Mouse (Mus musculus) layer of hippocampus, postnatal 14 days (tissue): ENCODE results near the gene Edem3. TPM values are rescaled to one million over a fixed set of nuclear protein-coding genes. Genes with fewer than 3 reads are reported as not detected.
"Not testable (repeated sequence)": the region's sequence is repeated elsewhere in the genome, so short reads cannot be mapped to it uniquely, and the experiment has no call there.

Experiments used
- DNase-seq, 2 experiments: peaks; one replicate each; pipeline ENCODE4 v3.0.0; 2021 to 2022; ENCODE audit warnings: low spot score in 2 of 2, mixed read lengths in 1 of 2
- total RNA-seq, 2 experiments: library from RNA; stranded (reverse); gene quantifications; 2 replicates each; pipeline ENCODE4 v1.2.3; 2021

The Edem3 gene
- total RNA-seq, 2 experiments from 2014 or later = 38.1 to 38.3 TPM

DNA sequence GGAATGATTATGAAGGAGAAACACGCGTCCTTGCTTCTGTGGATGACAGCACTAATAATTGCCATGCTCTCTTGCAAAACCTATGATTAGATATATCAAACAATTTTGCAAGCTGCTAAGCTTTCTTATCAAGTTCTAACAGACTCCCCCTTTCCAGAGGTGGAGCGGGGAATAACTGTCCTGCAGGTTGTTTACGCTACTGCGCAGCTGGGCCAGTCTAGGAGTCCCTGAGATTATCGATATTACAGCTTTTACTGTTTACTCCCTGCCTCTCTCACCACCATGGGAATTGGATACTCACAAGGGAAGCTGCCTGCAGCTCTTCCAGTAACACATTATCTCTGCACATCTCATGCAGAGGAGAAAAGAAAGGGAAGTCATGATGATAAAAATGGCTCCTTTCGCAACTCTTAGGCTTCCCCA lies 14.0 kb upstream of the Edem3 start:
- DNase-seq = no peak

DNA sequence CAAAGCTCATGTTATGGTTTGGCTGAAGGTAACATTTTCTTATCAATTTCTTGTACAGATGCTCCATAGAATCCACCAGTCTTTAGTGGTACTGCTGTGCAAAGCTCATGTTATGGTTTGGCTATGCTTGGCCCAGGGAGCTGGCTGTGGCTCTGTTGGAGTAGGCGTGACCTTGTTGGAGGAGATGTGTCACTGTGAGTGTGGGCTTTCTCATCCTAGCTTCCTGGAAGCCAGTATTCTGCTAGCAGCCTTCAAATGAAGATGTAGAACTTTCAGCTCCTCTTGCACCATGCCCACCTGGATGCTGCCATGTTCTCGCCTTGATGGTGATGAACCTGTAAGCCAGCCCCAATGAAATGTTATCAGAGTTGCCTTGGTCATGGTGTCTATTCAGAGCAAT lies 5.3 kb upstream of the Edem3 start:
- not testable (repeated sequence) for DNase-seq

DNA sequence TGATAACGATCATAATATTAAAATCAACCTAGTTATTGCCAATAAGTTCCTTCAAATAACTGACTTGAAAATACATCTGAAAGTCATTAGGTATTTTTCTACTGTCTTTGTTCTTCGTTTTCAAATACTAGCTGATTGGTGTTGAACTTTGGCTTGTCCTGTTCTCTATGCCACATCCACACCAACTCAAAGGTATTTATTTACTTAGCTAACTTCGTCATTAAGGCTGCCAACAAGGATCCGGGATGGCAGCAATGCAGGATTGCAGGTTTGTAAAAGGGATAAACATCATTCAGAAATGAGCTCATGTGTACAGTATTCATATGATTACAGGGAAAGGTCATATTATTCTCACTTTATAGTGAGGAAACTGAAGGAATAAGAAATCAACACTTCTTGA lies 2.2 kb upstream of the Edem3 start:
- DNase-seq = no peak

DNA sequence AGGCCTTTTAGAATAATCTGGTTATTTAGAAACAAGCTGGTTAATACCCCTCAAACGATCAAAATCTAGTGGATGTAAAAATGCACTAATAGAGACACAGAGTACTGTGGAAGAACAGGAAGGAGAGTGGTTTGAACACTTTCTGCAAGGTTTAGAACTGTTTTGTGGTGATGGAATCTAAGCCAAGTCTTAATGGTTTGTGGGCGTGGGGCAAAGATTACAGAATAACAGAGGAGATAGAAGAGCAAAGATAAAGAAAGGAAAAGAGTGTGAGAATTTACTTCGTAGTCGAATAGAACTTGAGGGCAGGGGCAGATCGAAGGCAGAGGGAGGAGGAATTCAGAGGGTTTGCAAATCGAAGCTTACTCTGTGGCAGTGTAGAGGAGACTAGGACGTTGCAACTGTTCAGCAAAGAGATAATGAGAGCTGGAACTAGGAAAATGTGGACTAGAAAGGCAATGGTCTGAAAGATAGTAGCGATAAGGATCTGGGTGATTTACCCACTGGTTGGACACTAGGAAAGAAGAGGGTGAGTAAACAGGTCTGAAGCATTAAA lies 1.7 kb upstream of the Edem3 start:
- DNase-seq = no peak

DNA sequence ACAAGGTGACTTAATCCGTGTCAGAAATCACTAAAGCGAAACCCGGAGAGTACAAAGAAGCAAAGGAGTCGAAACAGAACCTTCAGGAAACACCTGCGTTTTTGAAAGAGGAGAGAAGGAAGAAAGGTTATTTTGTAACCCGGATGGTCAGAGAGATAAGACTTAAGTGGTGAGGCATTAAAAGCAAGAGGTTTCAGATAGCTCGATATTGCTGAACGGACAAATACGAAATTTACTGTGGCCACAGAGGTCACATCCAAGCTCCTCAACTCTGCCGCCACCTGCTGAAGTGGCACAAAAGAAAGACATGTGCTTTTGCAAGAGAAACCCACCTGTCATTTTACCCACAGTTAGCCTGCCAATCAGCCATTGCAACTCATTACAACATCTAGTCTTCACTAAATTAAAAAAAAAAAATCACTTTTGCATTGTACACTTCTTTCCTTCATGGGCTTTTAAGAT lies 1.1 kb upstream of the Edem3 start:
- peak in 1 of 2 experiments; percentile 22 for DNase-seq

DNA sequence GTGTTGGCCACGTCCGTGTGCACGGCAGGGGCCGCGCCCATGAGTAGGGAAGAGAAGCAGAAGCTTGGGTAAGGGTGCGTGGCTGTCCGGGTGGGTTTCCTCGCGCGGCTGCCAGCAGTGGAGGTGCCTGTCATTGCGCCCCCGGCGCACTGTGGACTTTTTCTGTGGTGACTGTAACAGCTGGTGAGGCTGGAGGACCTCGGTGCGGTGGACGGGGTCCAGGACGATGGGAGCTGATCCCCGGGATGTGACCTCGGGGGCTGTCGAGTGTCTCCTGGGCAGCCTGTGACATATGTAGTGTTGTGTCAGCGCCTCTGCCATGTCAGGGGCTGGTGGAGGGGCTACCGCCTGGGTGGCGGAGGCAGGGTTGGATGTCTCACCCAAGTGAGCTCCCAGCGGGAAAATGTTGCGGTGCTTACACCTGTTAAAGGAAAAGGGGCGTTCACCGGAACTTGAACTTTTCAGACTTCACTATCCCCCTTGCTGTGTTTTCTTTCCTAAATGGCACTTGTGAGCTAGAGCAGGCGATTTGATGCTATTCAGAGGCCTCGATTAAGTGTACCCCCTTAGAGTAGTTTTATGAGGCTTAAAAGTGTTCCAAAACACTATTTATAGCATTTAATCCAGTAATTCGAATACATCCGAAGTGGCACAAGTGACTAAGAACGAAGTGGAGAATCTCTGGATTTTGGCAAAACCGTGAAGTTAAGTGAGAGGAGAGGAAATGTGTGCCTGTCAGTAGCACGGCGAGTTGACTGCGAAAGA lies 671 bp downstream of the Edem3 start:
- DNase-seq = no peak

DNA sequence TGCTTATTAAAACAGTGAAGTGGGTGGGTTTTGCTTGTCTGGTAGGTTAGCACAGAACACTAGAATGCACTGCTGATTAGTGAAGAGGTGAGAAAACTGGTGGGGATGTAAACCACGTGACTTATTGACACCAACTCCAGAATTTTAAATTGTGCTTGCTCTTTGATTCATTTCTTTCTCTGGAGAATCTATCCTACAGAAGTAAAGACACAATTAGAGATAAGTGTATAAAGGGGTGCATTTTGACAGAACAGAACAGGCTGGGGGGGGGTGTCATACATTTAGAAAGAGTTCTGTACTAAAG lies 1.2 kb downstream of the Edem3 start:
- DNase-seq = no peak

DNA sequence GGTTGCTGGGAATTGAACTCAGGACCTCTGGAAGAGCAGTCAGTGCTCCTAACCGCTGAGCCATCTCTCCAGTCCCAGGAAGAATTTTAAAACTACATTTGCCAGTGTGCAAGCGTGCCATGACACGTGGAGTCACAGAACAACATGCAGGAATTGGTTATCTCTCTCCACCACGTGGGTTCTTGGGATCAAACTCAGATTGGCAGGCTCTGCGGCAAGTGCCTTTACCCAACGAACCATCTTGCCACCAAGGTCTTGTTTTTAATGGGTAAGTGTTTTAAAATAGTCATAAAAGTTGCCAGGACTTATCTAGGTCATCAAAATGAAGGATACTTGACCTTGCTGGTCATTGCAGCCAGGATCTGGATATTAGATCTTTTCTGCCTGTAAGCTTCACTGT lies 3.1 kb downstream of the Edem3 start:
- DNase-seq = no peak

DNA sequence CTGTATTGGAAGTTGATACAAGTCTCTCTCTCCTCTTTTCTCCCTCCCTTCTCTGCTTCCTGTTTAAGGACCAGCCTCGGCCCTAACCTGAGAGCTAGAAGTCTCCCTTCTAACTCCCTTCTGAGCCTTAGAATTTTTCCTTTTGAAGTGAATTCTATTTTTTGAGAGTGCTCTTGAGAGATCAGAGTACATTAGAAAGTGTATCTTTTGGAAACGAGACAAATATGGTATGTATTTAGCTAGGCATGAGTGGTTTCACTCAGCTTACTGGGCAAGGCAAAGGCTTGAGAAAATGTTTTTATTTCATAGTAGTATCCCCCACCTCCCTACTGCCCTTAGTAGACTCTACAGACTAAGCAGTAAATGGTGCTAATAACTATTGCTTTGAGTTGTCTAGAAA lies 3.8 kb downstream of the Edem3 start:
- DNase-seq = no peak

DNA sequence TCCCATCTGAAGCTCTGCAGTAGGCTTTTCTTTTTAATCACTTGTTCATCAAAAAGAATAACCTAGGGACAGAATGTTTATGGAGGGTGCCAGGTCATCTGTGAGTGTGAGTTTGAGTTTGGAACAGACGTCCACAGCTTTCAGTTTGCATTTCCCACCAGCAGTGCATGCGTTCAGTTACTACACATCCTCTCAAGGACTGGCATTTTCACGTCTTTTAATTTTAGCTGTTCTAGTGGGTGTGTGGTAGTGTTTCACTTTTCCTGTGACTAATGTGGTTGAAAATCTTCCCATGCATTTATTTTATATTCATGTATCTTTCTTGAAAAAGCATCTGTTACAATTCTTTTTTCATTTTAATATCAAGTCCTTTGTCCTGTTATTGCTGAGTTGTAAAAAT lies 9.1 kb downstream of the Edem3 start:
- no peak for DNase-seq

DNA sequence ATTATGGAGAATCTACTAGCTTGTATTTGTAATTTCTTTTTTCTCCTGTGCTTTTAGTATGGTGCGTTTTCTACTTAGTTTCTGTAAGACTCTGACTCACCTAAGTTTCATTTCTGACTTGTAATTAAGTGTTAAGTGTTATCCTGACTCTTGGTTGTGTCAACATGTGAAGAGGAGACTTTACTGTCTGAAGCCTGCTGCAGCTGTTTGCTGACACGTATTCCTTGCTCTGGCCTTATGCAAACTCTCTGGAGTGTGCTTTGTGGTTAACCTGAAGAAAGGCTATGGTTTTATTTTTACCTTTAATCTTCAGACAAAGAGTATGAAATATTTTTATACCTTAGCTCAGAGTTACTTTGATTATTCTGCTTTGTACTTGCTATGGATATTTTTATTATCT lies 11.0 kb downstream of the Edem3 start:
- no peak for DNase-seq

DNA sequence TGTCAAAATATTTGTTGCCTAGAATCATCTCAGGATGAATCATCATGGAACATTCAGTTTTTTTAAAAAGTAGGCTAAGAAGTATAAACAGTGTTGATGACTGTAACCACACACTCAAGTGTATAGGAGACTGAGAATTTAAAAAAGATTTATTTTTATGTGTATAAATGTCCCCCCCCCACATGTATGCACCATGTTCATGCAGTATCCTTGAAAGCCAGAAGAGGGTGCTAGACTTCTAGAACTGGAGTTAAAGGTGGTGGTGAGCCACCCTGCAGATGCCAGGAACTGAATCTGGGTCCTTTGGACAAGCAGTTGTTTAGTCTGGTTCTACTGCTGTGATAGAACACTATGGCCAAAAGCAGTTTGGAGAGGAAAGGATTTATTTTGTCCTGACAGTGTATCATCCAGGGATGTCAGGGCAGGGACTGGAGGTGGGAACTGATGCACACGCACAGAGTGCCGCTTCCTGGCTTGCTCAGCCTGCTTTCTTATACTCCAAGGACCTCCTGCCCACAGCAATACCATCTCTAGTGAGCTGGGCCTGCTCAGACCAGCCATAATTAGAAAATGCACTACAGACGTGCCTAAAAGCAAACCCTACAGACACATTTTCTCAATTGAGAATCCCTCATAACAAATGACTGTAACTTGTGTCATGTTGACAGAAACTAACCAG lies 11.9 kb downstream of the Edem3 start:
- DNase-seq = no peak

DNA sequence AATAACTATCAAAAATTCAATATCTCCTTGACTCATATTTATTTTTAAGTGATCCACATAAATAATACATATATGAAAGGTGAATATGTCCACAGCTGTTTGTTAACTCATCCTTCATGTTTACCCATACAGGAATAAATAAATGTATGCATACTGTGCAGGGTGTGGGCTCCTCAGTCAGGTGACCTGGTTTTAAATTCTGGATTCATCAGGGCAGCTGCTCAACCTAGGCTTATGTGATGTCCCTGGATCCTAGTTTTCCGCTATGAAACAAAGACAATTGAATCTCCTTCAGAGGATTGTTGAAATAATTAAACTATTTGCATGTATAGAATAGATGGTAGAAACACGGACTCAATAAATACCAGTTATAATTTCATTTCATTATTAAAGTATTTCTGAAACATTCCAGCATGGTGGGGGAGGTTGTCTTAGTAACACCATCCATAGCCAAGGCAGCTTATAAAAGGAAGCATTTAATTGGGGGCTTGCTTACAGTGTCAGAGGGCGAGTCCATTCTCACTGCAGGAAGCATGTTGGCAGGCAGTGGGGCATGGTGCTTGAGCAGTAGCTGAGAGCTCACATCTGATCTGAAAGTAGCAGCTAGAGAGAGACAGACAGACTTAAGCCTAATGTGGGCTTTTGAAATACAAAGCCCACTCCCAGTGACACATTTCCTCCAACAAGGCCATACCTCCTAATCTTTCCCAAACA lies 14.2 kb downstream of the Edem3 start:
- DNase-seq = no peak

DNA sequence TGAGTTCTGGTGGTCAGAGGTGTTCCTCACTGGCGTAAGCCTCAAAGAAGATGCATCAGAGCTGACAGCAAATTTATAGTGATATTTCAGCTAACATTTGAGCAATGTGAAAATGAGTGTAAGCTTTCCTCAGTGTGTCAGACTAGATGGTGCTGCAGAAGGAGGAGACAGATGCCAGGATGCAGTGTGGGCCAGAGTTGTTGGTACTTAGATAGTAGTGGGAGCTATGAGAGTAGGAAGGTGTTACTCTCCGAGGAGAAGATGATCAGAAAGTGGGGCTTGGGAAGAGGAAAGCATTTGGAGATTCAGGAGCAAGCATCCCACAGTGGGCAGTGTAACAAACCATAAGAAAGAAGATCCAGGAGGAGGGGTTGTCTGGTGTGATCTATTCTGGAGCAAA lies 22.4 kb downstream of the Edem3 start:
- DNase-seq = no peak

DNA sequence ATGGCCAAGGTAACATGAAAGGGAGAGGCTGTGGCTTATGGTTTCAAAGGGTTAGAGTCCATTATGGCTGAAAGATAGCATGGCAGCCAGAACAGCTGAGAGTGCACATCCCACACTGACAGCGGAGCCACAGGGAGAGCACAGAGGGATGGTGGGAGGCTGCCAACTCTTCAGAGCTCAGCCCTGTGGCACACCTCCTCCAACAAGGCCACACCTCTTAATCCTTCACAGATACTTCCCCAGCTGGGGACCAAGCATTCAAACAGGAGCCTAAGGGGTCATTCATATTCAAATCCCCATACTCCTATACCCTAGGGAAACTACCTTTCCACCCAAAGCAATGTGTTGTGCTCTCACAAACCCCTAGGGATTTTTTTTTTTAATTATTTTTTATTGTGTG lies 23.4 kb downstream of the Edem3 start:
- no peak for DNase-seq

DNA sequence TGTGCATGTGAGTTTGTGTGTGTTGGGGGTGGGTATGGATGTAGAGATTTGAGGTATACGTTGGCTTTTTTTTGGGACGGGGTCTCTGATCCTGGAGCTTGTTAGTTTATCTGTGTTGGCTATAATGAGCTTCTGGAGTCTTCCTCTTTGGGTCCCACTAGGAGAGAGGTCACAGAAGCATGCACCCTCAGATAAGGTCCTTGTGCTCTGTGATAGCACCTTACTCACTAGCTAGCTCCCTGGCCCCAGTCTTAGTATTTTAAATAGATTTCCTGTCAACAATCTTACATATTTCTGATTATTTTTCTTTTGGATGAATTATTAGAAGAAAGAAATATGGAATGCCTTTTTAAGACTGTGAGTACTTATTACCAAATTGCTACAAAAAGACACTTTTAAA lies 24.1 kb downstream of the Edem3 start:
- no peak for DNase-seq

DNA sequence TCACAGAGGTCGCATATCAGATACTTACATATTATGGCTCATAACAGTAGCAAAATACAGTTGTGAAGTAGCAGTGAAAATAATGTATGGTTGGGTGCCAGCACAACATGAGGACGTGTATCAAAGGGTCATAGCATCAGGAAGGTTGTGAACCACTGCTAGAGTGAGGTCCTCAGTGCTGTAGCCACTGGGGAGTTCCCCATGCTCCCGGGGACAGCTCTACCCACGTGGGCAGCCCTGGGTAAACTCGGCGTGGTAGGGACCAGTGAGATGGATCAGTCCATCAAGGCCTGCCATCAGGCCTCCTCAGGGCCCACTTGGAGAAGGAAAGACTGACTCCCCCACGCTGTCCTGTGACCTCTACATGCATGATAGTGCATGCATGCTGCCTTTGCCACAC lies 26.3 kb downstream of the Edem3 start:
- no peak for DNase-seq

DNA sequence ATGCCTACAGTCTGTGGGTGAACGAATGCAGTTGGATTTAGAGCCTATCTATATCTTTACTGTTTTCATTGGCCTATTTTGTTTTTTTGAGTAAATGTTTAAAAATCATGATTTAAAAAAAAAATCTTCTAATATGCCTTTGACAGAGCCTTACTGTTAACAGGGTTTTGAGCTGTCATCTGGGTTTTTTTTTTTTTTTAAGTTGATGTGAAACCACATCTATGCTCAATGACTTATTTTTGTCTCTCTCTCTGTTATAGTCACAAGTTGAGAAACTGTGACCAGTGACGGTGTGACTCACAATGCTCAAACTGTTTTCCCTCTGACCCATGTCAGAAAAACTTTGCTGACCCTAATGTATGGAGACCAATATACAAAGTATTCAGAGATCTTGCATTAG lies 28.2 kb downstream of the Edem3 start:
- DNase-seq = no peak

DNA sequence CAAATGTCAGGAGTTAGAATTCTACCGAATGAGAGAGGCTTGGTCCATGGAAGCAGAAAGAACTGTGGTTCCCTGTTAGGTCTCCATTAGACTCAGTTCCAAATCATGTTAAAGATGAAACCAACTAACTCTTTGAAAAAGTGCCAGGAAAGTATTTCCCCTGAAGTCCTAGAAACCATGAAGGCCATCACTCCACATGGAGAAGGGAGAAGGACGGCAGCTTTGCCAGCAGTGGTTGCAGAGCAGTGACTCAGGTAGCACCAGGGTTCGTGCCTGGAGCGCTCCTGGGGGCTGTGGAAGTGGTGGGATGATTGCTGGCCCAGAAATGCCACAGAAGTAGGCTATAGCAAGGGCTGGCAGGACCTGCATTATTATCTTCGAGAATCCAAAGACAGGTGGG lies 31.2 kb downstream of the Edem3 start:
- no peak for DNase-seq

DNA sequence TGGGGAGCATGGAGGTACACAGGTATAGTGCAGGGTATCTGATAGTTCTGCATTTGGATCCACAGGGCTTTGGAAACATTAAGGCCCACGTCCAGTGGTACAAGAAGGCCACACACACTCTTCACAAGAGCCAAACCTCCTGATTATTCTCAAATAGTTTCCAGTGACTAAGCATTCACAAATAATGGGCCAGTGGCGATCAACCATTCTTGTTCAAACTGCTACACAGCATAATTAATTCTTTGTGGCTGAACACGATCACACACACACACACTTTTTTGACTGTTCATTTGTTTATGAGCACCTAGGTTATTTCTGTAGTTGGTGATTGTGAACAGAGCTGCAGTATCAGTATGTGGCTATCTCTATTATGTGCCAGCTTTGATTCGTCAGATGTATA lies 34.0 kb downstream of the Edem3 start:
- no peak for DNase-seq

DNA sequence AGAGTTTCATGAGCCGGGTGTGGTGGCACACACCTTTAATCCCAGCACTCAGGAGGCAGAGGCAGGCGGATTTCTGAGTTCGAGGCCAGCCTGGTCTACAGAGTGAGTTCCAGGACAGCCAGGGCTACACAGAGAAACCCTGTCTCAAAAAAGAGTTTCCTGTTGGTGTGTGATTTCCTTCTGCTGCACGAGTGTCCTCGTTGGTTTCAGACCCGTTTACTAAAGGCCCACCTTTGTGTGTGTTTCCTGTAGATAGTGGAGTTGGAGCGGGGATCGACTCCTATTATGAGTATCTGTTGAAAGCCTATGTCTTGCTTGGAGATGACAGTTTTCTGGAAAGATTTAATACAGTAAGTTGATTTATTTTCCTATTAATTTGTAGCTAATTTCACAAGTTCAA lies 36.9 kb downstream of the Edem3 start:
- DNase-seq = not testable (repeated sequence)

DNA sequence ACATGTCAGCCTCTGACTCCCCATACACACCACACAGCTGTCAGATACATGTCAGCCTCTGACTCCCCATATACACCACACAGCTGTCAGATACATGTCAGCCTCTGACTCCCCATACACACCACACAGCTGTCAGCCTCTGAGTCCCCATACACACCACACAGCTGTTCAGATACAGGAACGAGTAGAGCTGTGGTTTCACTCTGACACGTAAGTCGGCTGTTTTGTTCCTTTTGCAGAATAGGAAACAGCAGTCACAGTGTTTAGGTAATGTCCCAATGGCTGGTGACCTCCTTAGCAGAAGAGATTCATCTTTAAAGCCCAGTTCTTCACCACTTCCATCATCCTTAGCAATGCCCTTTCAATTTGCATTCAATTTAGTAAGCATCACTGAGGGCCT lies 47.6 kb downstream of the Edem3 start:
- DNase-seq = not testable (repeated sequence)
